Mouse (Mus musculus) neural tube, embryonic 13.5 days (tissue): ENCODE data around the gene Plekhj1. TPM values are rescaled to one million over a fixed set of nuclear protein-coding genes. Genes with fewer than 3 reads are reported as not detected.

Experiments
- ATAC-seq: fragments of 200-750 bp; cut with Nextera tagmentation; 2 replicates; pipeline ENCODE4 v1.8.0; 2017; ENCODE audit warnings: low read depth, mild to moderate bottlenecking, moderate TSS enrichment, moderate library complexity
- H3K27ac ChIP-seq: fragments of 300-500 bp; sonication (generic); replicated peaks from 2 replicates; pipeline ENCODE4 v1.5.1; 2015; ENCODE audit warnings: moderate library complexity, mild to moderate bottlenecking, inconsistent platforms
- H3K27me3 ChIP-seq: fragments of 300-500 bp; sonication (generic); 2 replicates; pipeline ENCODE4 v1.6.1; 2015; ENCODE audit warnings: mild to moderate bottlenecking, inconsistent platforms
- H3K36me3 ChIP-seq: fragments of 300-500 bp; sonication (generic); 2 replicates; pipeline ENCODE4 v1.6.1; 2015; ENCODE audit warnings: mild to moderate bottlenecking, inconsistent platforms
- H3K4me1 ChIP-seq: fragments of 300-500 bp; sonication (generic); replicated peaks from 2 replicates; pipeline ENCODE4 v1.6.1; 2015; ENCODE audit warnings: inconsistent platforms
- H3K4me2 ChIP-seq: fragments of 300-500 bp; sonication (generic); 2 replicates; pipeline ENCODE4 v1.6.1; 2015; ENCODE audit warnings: inconsistent platforms, mild to moderate bottlenecking, moderate library complexity
- H3K4me3 ChIP-seq: fragments of 300-500 bp; sonication (generic); 2 replicates; pipeline ENCODE4 v1.5.1; 2015; ENCODE audit warnings: mild to moderate bottlenecking, inconsistent platforms
- H3K9ac ChIP-seq: fragments of 300-500 bp; sonication (generic); 2 replicates; pipeline ENCODE4 v1.6.1; 2015; ENCODE audit warnings: moderate library complexity, mild to moderate bottlenecking, inconsistent platforms
- H3K9me3 ChIP-seq: fragments of 300-500 bp; sonication (generic); 2 replicates; pipeline ENCODE4 v1.6.1; 2016; ENCODE audit warnings: inconsistent platforms
- WGBS: fragments of 180-500 bp; shearing (Covaris S2); methylation state at CpG from one replicate; pipeline ENCODE4 v1.1.7; 2015; 5-methylcytosine and 5-hydroxymethylcytosine counted together
- microRNA counts: library from miRNA; unstranded; fragments of <30 nt; microRNA quantifications from one replicate; lab custom pipeline; 2016
- microRNA-seq: library from miRNA; unstranded; fragments of <30 nt; microRNA quantifications from one replicate; pipeline ENCODE4, GENCODE M21; 2016
- polyA plus RNA-seq: library from polyadenylated mRNA; unstranded; fragments of >200 nt; fragmentation: Nextera tagmentation; extraction: Ambion mirVana; gene quantifications from 2 replicates; pipeline ENCODE4 v1.2.1, GENCODE M21; 2015

The Plekhj1 gene
- polyA plus RNA-seq, 1 experiment from 2014 or later = 128 TPM

DNA sequence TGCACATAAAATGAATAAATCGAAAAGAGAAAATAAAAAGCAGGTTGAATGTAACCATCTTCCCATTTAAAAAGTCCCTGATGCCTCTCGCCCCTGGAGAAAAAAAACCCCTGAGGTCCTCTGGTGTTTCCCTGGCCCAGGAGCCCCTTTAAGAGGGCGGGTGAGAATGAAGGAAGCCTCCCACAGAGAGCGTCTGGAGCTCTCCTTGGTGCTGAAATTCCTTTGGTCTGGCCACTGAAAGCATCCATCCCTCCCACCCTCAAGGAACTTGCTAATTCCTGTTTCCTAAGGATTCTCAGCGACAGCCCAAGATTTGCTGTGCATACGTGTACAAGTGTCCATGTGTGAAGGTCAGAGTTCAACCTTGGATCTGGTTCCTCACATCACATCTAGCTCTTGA lies 49.8 kb downstream of the Plekhj1 start:
- no peaks in the 10 kb centered on the region for H3K36me3 ChIP-seq
- no peak overlapping the region for H3K4me3 ChIP-seq
- no peak for ATAC-seq
- H3K9me3 ChIP-seq = no peaks in the 10 kb centered on the region
- 0 out of 2 replicates have a peak overlapping the region, but pooled peaks have one; percentile 3 for H3K9ac ChIP-seq
- peaks cover 14% of the 10 kb centered on the region for H3K4me1 ChIP-seq
- peaks cover 7% of the 10 kb centered on the region; the same call in 1 of the 2 replicates for H3K27me3 ChIP-seq
- no peak overlapping the region for H3K4me2 ChIP-seq
- 18% methylated on average over 6 of the region's 6 CpGs for WGBS
- no peak overlapping the region for H3K27ac ChIP-seq

- Histone ChIP-seq H3K4me1 (peaks cover 17% of the 10 kb centered on the region), H3K9me3 (no peaks in the 10 kb centered on the region), H3K27me3 (peaks cover 7% of the 10 kb centered on the region; the same call in 1 of the 2 replicates), H3K9ac (no peak overlapping the region), H3K36me3 (no peaks in the 10 kb centered on the region), H3K4me2 (no peak overlapping the region), H3K27ac (no peak overlapping the region), H3K4me3 (no peak overlapping the region)
- WGBS = 16% methylated on average over 3 of the region's 3 CpGs
- no peak for ATAC-seq
Measured at GRCm38 (mm10) chr10:80747410-80747809, 51.0 kb downstream of the Plekhj1 start.

MicroRNA genes within 50 kb of the gene (microRNA counts, 519-probe panel; counts per million panel counts)
- microRNA mmu-miR-1982 (lab: Ali Mortazavi, UCI) = not detected

Small RNA genes within 50 kb of the gene (microRNA-seq; reads per million reads assigned to microRNA genes)
- 2.5 reads per million, percentile 10 among the genes with 10 or more reads in this experiment for gene Mir1982

Other genes starting within 250 kb of the Plekhj1 start
- gene Rexo1, start 237.1 kb downstream of the Plekhj1 start, polyA plus RNA-seq = 26.8 and 28.0 TPM in 2 replicates
- gene Klf16, start 221.3 kb downstream of the Plekhj1 start, polyA plus RNA-seq = 4.9 and 5.5 TPM in 2 replicates
- gene Abhd17a, start 208.3 kb downstream of the Plekhj1 start, polyA plus RNA-seq = 108 and 123 TPM in 2 replicates
- 62.7 and 64.8 TPM in 2 replicates for gene Scamp4, start 195.8 kb downstream of the Plekhj1 start, polyA plus RNA-seq
- 3.0 and 4.8 TPM in 2 replicates for gene Adat3, start 195.7 kb downstream of the Plekhj1 start, polyA plus RNA-seq
- gene Gm49322, start 192.6 kb downstream of the Plekhj1 start, polyA plus RNA-seq = 2.8 and 3.7 TPM in 2 replicates
- gene Csnk1g2, start 175.8 kb downstream of the Plekhj1 start, polyA plus RNA-seq = 98.0 and 110 TPM in 2 replicates
- gene Btbd2, start 141.6 kb downstream of the Plekhj1 start, polyA plus RNA-seq = 93.9 and 100.0 TPM in 2 replicates
- 61.4 and 63.4 TPM in 2 replicates for gene Mknk2, start 120.5 kb downstream of the Plekhj1 start, polyA plus RNA-seq
- 46.4 and 55.1 TPM in 2 replicates for gene Mob3a, start 96.6 kb downstream of the Plekhj1 start, polyA plus RNA-seq
- 37.2 and 39.1 TPM in 2 replicates for gene Izumo4, start 96.4 kb downstream of the Plekhj1 start, polyA plus RNA-seq
- gene Ap3d1, start 56.4 kb downstream of the Plekhj1 start, polyA plus RNA-seq = 106 and 114 TPM in 2 replicates
- 16.4 and 19.5 TPM in 2 replicates for gene Dot1l, start 43.4 kb downstream of the Plekhj1 start, polyA plus RNA-seq
- 67.5 and 71.0 TPM in 2 replicates for gene Sf3a2, start 428 bp downstream of the Plekhj1 start, polyA plus RNA-seq
- 0.11 TPM in 1 of 2 replicates, not detected in the other for gene Amh, start 6.6 kb upstream of the Plekhj1 start, polyA plus RNA-seq
- gene Jsrp1, start 14.9 kb upstream of the Plekhj1 start, polyA plus RNA-seq = 0.76 and 1.1 TPM in 2 replicates
- gene Oaz1, start 28.0 kb upstream of the Plekhj1 start, polyA plus RNA-seq = 1,173 and 1,183 TPM in 2 replicates
- 2.3 and 3.2 TPM in 2 replicates for gene Lingo3, start 45.4 kb upstream of the Plekhj1 start, polyA plus RNA-seq
- 199 and 218 TPM in 2 replicates for gene Lsm7, start 56.6 kb upstream of the Plekhj1 start, polyA plus RNA-seq
- gene Sppl2b, start 56.6 kb upstream of the Plekhj1 start, polyA plus RNA-seq = 62.0 and 66.2 TPM in 2 replicates
- 0.08 and 0.31 TPM in 2 replicates for gene Tmprss9, start 73.2 kb upstream of the Plekhj1 start, polyA plus RNA-seq
- 328 and 331 TPM in 2 replicates for gene Timm13, start 102.3 kb upstream of the Plekhj1 start, polyA plus RNA-seq
- 38.3 and 41.6 TPM in 2 replicates for gene Lmnb2, start 119.6 kb upstream of the Plekhj1 start, polyA plus RNA-seq
- gene Gadd45b, start 131.4 kb upstream of the Plekhj1 start, polyA plus RNA-seq = 8.8 and 9.0 TPM in 2 replicates
- gene Gng7, start 216.3 kb upstream of the Plekhj1 start, polyA plus RNA-seq = 16.2 and 17.4 TPM in 2 replicates
- 38.1 and 38.7 TPM in 2 replicates for gene Diras1, start 227.0 kb upstream of the Plekhj1 start, polyA plus RNA-seq
- gene Slc39a3, start 238.8 kb upstream of the Plekhj1 start, polyA plus RNA-seq = 40.9 and 44.2 TPM in 2 replicates